Mouse (Mus musculus) fat pad, adult 2 months (tissue): ENCODE data around the gene Tspan7.

Experiments
- DNase-seq: peaks from one replicate; pipeline ENCODE4 v3.0.0-alpha.2; 2011; ENCODE audit warnings: low read depth, low spot score; ENCODE audit errors: extremely low read depth

The Tspan7 gene

DNA sequence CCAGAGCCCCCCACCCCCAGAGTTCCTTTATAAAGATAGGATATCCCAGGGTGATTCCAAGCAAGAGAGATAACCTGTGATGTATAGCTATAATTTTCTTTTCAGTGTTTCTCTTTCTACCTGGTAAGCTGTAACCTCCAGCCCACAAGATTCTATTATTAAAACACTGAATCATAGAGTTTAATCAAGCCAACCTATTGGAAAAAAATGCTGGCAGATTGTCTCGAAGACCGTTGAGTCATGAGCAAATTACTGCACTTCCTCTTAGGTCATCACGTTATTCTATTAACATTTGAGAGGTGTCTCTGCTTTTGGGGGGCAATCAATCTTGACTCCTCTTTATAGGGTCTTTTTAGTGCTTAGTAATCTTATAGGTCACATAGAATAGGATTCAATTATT lies 61.9 kb downstream of the Tspan7 start:
- no peak for DNase-seq

DNA sequence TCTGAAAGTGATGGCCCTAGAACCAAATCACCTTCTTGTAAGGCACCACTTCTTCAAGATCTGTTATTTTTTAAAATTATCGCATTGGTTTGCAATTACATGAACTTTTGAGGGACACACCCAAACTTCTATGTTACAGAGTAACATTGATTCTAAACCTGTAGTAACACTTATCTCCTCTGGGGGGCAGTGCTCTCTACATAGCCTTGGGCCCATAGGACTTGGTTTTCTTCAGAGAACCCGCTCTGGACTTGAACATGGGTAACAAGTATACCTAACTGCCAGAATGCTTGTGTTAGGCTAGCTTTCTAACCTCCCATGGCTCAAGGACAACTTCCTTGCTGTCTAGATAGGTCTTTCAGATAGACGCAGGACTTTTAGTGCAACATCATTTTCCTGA lies 64.8 kb downstream of the Tspan7 start:
- no peak for DNase-seq

DNA sequence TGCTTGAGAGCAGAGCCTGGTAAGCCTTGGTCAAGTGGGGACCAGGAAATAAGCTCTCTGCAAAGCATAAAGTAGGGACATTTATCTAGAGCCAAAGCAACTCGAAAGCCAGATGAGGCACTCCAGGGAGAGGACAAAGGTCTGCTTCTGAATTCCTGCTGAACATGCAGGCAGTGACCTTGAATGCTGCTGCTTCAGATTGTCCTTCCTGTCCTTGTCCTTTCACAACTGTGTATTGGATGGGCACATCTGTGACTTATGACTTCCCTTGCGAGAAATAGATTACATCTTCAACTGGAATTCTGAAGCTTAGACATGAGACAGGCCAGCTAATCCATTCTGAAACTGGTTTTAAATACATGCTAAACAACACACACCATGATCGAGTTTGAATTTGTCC lies 71.9 kb downstream of the Tspan7 start:
- no peak for DNase-seq

DNA sequence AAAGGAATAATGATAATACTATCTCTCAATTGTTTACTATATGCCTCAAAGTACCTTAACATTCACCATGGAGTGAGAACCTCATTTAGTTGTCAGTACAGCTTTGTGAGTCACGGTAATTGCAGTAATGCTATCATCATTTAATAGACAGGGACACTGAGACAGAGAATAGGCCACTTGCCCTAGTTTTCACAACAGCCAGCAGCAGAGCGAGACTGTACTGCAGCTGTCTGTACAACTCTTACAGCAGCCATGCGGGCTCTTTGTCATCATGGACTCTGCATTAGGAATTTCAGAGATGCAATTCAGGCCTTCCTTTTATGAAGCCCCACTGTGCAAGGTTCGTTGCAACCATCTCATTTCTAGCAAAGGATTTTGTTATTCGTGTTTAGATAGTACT lies 72.6 kb downstream of the Tspan7 start:
- DNase-seq: no peak

DNA sequence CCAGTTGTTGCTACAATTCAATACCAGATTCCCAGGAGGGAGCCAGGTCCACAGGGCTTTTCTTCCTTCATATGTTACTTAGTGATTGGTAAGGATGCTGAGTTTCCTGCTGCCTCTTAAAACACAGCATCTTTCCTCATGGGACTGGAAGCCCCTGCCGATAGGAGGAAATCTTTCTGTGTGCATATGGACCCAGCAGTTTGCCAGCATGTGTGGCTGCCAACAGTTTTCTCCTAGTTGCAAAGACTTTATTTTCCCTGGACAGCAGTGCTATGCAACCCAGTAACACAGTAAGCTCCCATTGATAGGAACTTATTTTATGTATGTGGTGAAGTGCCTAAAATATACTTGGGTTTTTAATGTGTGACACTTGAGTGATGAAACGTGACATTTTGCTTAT lies 73.7 kb downstream of the Tspan7 start:
- DNase-seq: no peak

DNA sequence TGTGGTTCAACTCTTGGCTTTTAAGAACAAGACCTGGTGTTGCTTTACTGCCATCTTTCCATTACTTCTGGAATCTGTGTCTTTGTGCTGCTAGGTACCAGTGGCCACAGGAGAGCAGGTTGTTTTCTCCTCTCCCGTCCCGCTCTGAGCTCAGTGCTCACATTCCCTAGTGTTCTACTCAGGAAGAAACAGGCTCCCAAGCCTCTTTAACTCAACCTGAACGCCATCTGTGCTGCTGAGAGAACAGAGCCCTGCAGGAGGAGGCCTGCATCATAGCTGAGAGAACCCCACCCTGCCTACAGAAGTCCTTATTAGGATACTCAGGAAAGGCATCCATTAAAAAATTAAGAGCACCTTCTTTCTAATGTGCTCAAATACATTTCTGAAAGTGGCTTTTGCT lies 80.9 kb downstream of the Tspan7 start:
- DNase-seq: no peak

DNA sequence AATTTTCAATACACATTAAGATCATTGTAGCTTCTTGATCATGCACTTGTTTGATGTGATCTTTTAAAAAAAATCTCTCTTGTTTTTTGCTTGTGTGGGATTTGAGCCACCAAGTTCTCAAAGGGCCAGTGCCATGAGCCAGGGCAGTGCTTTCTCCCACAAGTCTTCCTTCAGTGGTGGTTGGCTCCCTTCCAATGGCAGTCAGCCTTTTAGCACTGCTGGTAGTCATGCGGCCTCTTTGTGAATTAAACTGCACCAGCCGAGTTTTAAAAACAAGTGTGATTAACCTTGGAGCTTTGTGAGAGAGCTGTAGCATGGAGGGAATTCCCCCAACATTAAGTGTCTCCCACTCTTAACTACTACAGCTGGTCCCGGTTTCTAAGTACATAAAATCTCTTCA lies 89.6 kb downstream of the Tspan7 start:
- DNase-seq: no peak

DNA sequence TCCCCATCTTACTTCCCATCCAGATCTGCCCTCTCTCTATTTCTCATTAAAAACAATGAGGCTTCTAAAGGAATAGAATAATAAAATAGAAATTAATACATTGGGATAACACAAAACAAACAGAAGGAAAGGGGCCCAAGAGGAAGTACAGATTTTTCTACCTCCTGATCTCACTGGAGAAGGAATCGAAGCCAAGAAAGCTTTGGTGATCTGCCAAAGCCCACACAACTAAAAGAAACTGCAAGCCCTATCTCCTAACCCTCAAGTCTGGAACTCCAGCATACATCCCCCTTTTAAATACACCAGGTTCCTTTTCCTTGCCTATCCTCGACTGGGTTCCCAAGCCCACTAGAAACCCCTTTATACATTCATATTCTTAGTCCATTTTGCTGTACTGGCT lies 90.4 kb downstream of the Tspan7 start:
- DNase-seq: no peak

DNA sequence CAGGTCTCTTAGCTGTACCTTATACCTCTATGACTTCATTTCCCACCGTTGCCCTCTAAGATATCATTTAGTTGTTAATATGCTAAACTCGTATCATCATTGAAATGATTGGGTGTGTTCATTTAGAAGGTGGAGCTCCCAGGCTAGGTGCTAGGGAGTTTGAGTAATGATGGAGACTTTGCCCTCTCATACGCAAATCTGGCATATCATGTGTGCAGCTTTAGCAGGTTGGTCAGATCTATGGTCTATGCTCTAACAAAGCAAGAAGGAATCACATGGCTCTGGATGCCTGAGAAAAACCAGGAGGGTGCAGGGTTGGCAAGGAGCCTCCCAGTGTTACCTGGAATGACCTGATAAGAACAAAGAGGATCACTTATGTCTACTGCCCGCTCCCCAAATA lies 91.4 kb downstream of the Tspan7 start:
- DNase-seq: no peak

DNA sequence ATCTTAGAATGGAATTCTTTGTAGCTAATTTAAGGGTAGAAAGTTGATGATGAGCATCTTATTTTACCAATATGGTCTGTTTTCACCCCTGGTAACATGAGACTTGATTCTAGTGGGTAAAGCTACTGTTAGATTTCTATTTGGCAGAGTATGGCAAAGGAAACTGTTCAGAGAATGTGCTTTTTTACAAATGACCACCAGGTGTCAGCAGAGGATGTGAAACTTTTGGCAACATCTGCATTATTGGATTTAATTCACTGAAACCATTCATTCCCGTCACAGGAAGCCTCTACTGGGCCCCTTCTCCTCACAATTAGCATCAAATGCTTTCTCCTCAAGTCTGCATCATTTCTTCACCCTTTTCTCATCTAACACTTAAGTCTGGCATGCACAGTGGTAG lies 92.4 kb downstream of the Tspan7 start:
- no peak for DNase-seq

DNA sequence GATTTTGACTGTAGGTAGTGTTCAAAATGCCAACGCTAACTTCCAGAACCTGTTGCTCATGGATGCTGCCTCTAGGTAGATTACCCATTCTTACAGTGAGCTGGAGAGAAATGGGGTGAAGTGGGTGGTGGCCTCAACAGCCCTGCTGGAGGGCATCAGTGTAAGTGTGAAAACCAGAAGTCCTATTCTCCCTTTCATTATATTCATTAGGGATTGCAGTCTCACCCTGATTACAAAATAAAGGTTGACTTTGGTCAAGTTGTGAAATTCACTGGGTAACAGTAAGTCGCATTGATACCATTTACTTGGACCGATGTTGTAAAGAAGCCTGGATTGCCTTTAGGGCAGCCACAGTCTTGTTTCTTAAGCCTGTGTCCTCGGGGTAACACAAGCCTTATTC lies 97.8 kb downstream of the Tspan7 start:
- peak; percentile 76 for DNase-seq

DNA sequence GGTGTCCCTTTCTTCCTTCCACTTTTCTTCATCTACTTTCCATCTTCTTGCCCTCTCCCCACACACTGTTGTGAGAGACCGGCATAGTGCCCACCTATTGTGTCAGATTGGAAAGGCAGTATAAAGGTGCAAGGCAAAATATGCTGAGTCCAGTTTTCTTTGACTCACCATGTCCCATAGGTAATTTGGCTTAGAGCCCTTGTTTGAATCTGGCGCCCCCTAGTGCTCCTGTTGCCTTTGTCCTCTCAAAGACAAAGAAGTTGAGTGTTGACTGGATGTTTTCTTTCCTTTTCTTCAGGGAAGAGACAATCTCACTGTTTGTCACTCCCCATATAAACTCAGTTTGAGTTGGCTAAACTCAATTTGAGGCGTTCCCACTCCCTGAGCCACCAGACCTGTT lies 107.3 kb downstream of the Tspan7 start:
- DNase-seq: no peak

DNA sequence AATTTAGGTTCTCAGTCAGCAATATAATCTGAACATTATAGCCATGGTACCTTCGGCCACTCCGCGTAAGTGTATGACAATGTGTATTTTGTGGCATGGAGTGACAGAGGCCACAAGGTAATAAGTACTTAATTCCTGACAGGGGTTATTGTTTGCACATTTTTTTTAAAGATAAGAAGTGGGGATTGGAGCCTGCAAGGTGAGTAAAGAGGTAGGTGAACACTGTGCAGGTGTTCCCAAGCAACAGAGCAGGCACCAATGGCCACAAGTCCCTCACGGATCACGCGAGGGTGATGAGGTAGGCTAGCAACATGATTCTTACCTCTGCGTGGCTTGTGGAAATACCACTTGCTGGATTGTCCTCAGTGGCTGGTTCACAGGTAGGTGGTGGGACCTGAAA lies 108.6 kb downstream of the Tspan7 start:
- DNase-seq: no peak

DNA sequence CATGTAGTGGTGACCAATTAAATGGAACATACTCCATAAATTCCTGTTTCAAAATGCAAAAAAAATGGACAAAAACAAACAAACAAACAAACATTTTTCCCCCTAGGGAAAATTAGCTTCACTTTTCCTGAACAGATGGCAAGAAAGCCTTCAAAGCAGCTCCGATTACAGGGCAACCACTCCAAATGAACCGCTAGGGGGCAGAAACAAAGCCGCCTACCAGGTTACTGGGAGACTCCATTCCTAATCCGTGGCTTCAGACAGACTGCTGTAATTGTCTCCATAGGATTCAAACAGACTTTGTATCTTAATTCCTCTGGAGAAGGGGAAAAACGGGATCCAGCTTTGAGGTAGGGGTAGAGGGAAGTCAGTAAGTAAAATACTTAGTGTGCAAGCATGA lies 132.2 kb downstream of the Tspan7 start:
- no peak for DNase-seq

DNA sequence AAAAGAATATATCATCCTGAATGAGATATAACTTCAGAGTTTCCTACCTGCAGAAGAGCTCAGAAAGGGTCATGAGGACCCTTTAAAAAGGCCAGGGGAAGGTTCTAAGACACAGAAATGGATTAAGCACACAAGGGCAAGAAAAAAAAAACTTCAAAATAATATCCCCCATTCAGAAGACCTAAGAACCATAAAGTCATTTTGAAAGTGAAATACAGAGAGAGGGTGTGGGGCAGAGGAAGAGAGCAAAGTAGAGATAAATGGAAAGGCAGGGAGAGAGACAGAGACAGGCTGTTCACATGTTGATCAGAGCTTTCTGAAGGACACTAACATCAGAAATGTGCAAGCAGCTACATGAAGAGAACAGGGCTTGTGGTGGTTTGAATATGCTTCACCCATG lies 156.1 kb downstream of the Tspan7 start:
- no peak for DNase-seq
